Mouse (Mus musculus): ENCODE results near the gene Aspg. TPM values are rescaled to one million over a fixed set of nuclear protein-coding genes. Genes with fewer than 3 reads are reported as not detected.

Aspg gene
- polyA plus RNA-seq, 1 experiment = not detected

DNA sequence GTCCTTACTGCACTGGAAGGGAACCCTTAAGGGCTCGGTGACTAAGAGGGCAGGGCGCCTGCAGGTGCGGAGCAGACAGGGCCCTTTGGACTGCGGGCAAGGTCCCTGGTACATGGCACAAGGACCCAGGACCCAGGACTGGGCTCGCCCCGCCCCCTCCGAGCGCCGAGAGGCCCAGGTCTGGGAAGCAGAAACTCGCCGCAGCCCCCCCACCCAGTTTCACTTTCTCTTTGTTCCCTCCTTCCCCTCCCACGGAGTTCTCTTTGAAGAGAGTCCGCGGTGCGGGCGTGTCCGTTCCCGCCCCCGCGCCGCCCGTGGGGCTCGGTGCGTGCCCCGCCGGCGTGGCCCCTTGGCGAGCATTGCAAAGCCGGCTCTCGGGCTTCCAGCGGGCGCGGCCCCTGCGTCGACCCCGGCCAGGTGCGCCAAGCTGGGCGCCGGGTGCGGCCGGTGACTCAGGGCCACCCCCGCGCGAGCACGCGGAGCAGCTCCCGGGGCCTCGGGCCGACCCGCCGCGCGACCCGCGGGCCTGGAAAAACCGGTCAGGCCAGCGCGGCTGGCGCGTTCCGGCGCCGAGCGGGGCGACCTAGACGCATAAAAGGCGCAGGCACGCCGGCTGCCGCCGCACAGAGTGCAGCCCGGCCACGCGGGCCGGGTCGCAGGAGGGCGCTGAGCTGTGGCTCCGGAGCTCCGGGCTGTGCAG lies 23.8 kb downstream of the Aspg start:
- TF ChIP-seq FLI1 (IDR thresholded peaks at IDR 0.05; ENCODE audit: low read length) (no peak), GATA1 (IDR thresholded peaks at IDR 0.05; ENCODE audit: borderline replicate concordance, low read length) (no peak)
- Histone ChIP-seq H3K27me3 (replicated peaks) (peaks cover 95% of the 10 kb centered on the region), H3K4me1 (peaks cover 13% of the 10 kb centered on the region), H3K9me3 (no peaks in the 10 kb centered on the region), H3K4me3 (replicated peaks) (peak overlapping the region; percentile 92), H3K36me3 (replicated peaks; ENCODE audit: low read length) (no peaks in the 10 kb centered on the region)

DNA sequence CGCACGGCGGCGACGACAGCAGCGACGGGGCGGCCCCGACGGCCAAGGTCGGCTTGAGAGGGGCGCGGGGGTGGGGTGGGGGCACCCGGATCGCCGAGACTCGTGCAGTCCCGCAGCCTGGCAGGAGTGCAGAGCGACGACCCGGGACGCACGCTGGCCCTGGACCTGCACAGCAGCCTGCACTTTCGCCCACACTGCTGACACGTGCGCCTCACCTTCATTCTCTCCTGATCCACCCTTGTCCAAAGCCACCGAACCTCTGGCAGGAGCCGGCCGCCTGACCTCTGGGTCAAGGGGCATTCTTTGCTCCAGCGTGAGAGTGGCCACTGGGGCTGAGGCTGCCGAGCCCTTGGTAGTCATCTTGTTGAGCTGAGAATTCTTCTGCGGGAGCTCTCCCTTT lies 24.5 kb downstream of the Aspg start:
- TF ChIP-seq FLI1 (IDR thresholded peaks at IDR 0.05; ENCODE audit: low read length) = no peak
- no peaks in the 10 kb centered on the region for H3K36me3 ChIP-seq (replicated peaks; ENCODE audit: low read length)
- peak overlapping the region; percentile 92 for H3K4me3 ChIP-seq (replicated peaks)
- H3K27me3 ChIP-seq (replicated peaks) = peaks cover 96% of the 10 kb centered on the region
- H3K9me3 ChIP-seq = no peaks in the 10 kb centered on the region
- peaks cover 13% of the 10 kb centered on the region for H3K4me1 ChIP-seq

DNA sequence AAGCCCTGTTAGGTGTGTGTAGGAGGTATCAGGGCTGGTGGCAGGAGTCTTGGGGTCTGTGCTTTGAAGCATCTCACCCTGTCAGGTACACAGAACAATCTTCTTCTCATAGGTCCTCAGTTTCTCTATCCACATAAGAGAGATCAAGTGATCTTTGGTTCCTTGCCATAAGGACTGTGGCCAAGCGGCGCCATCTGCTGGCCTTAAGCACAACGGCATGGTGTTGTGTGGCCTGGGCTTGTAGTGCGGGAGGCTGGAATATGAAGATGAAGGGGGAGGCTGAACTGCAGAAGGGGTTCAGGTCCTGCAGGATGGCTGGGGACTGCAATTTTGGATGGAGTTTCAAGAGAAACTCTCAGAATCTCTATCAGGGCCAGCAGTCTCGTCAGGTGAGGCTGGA lies 33.8 kb downstream of the Aspg start:
- Histone ChIP-seq H3K4me1 (peaks cover 14% of the 10 kb centered on the region), H3K27me3 (replicated peaks) (peaks cover 77% of the 10 kb centered on the region), H3K4me3 (replicated peaks) (no peak overlapping the region), H3K9me3 (no peaks in the 10 kb centered on the region), H3K36me3 (replicated peaks; ENCODE audit: low read length) (no peaks in the 10 kb centered on the region)
- no peak for TF ChIP-seq FLI1 (IDR thresholded peaks at IDR 0.05; ENCODE audit: low read length)
- TF ChIP-seq GATA1 (IDR thresholded peaks at IDR 0.05; ENCODE audit: borderline replicate concordance, low read length) = no peak

DNA sequence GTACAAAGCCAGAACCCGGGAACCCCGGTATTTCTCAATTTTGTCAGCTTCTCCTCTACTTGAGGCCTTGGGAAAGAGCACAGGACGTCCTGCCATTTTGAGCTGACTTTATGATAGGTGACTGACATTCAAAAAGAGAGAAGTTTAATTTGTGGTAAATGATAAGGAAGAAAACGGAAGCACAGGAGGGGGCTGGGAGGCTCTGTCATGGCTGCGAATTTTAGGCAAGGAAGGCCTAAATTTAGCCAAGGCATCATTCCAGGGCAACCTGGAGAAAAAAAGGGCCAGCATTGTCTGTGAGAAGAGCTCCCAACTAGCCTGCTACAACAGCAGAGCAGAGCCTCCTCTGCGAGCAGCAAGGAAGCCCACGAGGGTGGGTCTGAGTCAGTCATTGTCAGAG lies 34.3 kb downstream of the Aspg start:
- TF ChIP-seq FLI1 (IDR thresholded peaks at IDR 0.05; ENCODE audit: low read length) (no peak), GATA1 (IDR thresholded peaks at IDR 0.05; ENCODE audit: borderline replicate concordance, low read length) (no peak)
- Histone ChIP-seq H3K36me3 (replicated peaks; ENCODE audit: low read length) (no peaks in the 10 kb centered on the region), H3K4me1 (peaks cover 19% of the 10 kb centered on the region), H3K4me3 (replicated peaks) (no peak overlapping the region), H3K9me3 (no peaks in the 10 kb centered on the region), H3K27me3 (replicated peaks) (peaks cover 77% of the 10 kb centered on the region)

DNA sequence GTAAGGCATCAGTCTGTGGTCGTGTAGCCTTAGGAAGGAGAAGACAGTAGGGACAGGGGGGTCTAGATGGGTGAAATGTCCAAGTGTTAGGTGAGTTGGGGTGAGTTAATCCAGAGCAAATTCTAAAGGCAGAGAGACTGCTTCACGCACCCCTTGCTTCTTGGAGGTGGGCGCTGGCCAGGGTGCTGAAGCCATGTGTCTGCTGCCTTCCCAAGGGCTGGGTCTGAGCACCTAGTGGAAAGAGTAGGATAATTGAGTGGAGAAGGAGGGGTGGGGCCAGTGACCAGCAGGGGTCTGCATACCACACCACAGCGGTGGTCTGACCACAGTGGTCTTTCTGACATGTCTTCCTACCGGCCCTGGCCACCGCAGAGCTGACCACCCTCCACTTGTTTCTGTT lies 34.8 kb downstream of the Aspg start:
- H3K4me1 ChIP-seq = peaks cover 24% of the 10 kb centered on the region
- no peaks in the 10 kb centered on the region for H3K36me3 ChIP-seq (replicated peaks; ENCODE audit: low read length)
- TF ChIP-seq GATA1 (IDR thresholded peaks at IDR 0.05; ENCODE audit: borderline replicate concordance, low read length) = no peak
- no peak for TF ChIP-seq FLI1 (IDR thresholded peaks at IDR 0.05; ENCODE audit: low read length)
- H3K4me3 ChIP-seq (replicated peaks) = no peak overlapping the region
- peaks cover 2% of the 10 kb centered on the region; the same call in 1 of the 2 replicates for H3K9me3 ChIP-seq
- peaks cover 78% of the 10 kb centered on the region for H3K27me3 ChIP-seq (replicated peaks)

DNA sequence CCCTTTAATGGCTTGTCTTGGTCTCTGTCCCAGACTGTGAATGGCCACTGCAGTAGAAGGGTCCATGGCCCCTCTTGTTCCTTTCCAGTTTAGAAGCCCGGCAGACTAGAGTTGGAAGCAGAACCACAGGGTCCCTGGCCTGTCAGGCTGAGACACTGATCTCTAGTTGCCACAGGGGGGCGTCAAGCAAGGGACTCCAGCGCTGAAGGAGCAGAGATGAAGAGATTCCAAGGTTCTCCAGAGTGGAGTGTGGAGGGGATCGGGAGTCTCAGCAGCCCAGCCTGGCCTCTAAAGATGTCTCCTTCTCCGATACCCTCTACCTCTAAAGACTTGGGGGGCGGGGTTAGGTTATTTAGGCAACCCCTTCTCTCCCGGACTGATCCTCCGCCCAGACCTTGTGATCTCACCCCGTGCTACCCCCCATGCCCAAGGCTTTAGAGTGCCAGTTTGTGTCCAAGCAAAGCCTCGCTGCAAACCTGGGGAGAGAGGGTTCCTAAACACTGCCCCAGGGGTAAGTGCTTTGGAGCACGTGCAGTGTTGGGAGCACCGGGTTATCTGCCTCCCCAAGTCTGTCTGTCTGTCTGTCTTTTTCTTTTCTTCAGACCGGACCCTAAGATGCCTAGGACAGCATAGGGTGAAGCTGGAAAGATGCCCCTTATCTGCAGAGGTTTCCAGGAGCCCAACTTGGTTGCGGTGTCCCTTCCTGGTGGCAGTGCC lies 36.8 kb downstream of the Aspg start:
- H3K36me3 ChIP-seq (replicated peaks; ENCODE audit: low read length) = no peaks in the 10 kb centered on the region
- H3K9me3 ChIP-seq = peaks cover 3% of the 10 kb centered on the region; the same call in 1 of the 2 replicates
- no peak overlapping the region for H3K4me3 ChIP-seq (replicated peaks)

DNA sequence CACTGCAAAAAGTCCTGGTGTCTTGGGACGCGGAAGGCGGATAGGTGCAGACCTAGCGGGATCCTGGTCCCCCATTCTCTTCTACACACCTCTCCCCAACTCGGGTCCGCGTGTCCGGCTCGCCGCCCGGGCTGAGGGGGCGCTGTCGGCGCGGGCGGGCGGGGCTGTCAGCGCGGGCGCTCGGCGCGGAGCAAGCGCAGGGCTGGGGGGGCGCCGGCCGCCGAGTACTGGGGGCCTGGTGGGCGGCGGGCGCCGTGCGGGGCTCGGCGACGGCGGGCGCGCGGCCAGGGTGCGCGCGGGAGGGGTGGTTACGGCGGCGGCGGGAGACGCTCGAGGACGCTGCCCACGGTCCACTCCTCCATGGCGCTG lies 37.3 kb downstream of the Aspg start:
- TF ChIP-seq FLI1 (IDR thresholded peaks at IDR 0.05; ENCODE audit: low read length) (no peak), GATA1 (IDR thresholded peaks at IDR 0.05; ENCODE audit: borderline replicate concordance, low read length) (no peak)
- Histone ChIP-seq H3K4me1 (peaks cover 24% of the 10 kb centered on the region), H3K36me3 (replicated peaks; ENCODE audit: low read length) (no peaks in the 10 kb centered on the region), H3K27me3 (replicated peaks) (peaks cover 88% of the 10 kb centered on the region), H3K9me3 (peaks cover 3% of the 10 kb centered on the region; the same call in 1 of the 2 replicates), H3K4me3 (replicated peaks) (no peak overlapping the region)

More for the DNA sequence above, 36.8 kb downstream of the Aspg start:
- peaks cover 83% of the 10 kb centered on the region for H3K27me3 ChIP-seq (replicated peaks)
- peaks cover 24% of the 10 kb centered on the region for H3K4me1 ChIP-seq
- no peak for TF ChIP-seq FLI1 (IDR thresholded peaks at IDR 0.05; ENCODE audit: low read length)
- TF ChIP-seq GATA1 (IDR thresholded peaks at IDR 0.05; ENCODE audit: borderline replicate concordance, low read length) = no peak

DNA sequence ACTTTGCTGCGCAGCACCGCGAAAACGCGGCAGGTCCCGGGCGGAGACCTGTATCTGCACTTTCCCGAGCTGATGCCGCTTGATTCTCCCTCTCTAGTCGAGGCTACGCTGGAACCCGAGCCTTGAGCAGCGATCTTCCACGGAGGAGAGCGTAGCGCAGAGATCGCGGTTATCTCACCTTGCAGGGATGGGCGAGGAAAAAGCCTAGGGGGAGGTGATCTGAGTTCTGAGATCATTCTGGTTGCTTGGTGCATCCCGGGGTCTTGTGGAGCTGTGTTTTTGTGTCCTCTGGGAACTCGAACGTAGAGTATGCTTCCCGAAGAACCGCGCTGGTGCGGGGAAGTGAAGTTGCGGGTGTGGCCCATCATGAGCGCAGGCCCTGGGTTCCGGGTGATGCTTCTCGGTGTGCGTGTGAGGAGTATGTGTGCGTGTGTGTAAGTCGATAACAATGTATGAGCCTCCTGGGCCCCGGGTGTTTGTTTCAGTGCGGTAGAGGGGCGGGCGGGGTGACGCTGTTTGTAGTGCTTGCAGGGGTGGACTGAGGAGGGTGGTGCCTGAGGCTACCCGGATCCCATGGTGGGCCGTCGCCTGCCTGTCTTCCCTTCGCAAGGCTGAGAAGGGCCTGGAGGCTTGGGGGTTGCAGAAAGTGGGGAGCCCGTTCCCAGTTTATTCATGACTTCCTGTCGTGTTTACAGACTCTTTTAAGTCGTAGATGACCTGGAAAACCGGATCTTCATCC lies 38.1 kb downstream of the Aspg start:
- H3K9me3 ChIP-seq = peaks cover 3% of the 10 kb centered on the region; the same call in 1 of the 2 replicates
- no peak for TF ChIP-seq FLI1 (IDR thresholded peaks at IDR 0.05; ENCODE audit: low read length)
- TF ChIP-seq GATA1 (IDR thresholded peaks at IDR 0.05; ENCODE audit: borderline replicate concordance, low read length) = no peak
- H3K4me3 ChIP-seq (replicated peaks) = no peak overlapping the region
- peaks cover 93% of the 10 kb centered on the region for H3K27me3 ChIP-seq (replicated peaks)
- no peaks in the 10 kb centered on the region for H3K36me3 ChIP-seq (replicated peaks; ENCODE audit: low read length)
- H3K4me1 ChIP-seq = peaks cover 24% of the 10 kb centered on the region

DNA sequence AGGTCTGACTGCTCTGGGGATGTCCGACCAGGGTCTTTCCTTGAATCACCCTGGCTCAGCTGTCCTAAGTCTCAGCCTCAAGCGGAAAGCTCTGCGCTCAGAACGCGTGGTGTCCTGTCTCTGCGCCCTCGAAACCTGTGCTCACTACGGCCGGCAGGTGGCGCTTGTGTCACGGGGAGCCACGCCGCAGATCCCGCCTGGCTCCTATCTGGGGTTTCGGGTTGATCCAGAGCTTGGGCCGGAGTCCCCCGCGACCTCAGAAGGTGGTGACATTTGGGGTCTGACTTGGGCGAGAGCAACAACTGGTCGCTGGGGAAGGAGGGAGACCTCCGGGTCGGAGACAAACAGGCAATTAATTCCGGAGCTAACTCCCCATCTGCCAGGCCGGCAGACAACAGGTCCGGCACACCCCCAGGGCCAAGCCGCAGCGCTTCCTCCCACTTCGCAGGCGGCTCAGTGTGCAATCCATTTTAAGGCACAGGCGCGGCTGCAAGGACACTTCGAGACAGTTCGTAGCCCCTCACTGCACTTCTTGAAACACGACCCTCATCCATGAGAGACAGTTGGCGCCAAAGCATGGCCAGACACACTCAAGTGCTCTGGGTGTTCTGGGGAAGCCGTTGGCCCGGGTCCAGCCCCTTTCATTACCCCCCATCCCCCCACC lies 38.9 kb downstream of the Aspg start:
- Histone ChIP-seq H3K4me1 (peaks cover 24% of the 10 kb centered on the region), H3K9me3 (peaks cover 3% of the 10 kb centered on the region; the same call in 1 of the 2 replicates), H3K4me3 (replicated peaks) (peak overlapping the region; percentile 85), H3K36me3 (replicated peaks; ENCODE audit: low read length) (no peaks in the 10 kb centered on the region), H3K27me3 (replicated peaks) (peaks cover 98% of the 10 kb centered on the region)
- TF ChIP-seq FLI1 (IDR thresholded peaks at IDR 0.05; ENCODE audit: low read length) (no peak), GATA1 (IDR thresholded peaks at IDR 0.05; ENCODE audit: borderline replicate concordance, low read length) (no peak)

Measured in megakaryocyte, embryonic 14.5 days (primary cell).